Mouse (Mus musculus): ENCODE measurements at regions not wholly inside any gene's neighbourhood (a gene's known extent, or its start where the extent isn't known, plus 50 kb on each side); places are given as distances from the start of the nearest gene placed in this dataset.
"Not testable (repeated sequence)": the region's sequence is repeated elsewhere in the genome, so short reads cannot be mapped to it uniquely, and the experiment has no call there.

GRCm38 (mm10) chr10:96374293-96375069 lies 238.1 kb downstream of the Gm5426 start:
- no peak for DNase-seq

- DNase-seq: no peak
Measured at GRCm38 (mm10) chr10:96375070-96375447, 238.7 kb downstream of the Gm5426 start.

- no peak for DNase-seq
Measured at GRCm38 (mm10) chr10:96377549-96377948, 239.3 kb upstream of the Btg1 start.

DNA sequence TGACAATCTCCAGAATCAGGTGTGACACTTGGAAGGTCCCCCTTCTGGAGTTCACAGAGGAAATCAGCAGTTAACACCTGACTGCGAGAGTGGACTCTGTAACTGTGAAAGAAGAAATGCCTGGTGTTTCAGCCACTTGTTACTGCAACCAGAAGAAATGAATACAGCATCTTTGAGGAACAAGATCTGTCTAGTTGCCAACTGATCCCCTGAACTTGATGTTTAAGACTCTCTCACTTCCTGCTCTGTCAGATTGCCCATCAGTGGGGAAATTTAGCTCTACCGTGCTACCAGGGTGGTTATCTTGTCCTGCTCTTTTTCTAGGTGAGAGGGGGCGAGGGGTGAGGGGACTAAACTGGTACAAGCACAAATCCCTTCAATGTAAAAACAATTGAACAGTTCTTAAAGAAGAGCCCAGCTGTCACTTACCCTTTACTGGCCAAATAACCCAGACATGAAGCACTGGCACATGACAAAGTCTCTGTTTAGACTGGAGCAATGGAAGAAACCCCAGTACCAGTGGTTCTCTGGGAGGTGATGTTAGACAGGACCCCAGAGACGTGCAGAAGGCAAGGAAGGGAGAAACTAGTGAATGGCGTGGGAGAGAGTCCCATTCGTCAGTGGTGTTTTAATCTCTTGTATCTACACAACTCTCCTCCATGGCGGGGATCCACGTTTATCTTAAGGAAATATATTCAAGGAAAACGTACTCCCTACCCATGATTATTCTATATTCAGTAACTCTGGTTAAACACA lies 237.6 kb upstream of the Btg1 start:
- DNase-seq: no peak

GRCm38 (mm10) chr10:96381664-96382063 lies 235.1 kb upstream of the Btg1 start:
- DNase-seq: no peak

DNA sequence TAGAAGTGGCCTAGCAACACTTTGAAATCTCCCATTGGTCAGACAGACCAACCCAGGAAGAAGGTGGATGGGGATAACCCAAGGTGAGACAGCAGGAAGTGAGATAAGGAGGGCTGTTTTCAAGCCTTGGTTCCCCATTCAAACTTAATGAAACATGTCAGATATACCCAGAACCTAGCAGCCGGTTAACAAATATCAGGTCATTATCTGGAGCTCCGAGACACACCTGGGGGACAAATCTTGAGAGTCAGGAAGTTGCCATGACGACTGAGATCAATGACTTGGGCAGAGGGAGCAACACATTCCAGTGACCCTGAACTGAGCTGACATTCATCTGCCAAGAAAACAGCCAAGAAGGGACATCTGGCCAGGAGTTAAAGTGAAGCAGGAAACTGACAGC lies 225.1 kb upstream of the Btg1 start:
- DNase-seq: no peak

GRCm38 (mm10) chr10:96392836-96393235 lies 224.0 kb upstream of the Btg1 start:
- DNase-seq: no peak

DNA sequence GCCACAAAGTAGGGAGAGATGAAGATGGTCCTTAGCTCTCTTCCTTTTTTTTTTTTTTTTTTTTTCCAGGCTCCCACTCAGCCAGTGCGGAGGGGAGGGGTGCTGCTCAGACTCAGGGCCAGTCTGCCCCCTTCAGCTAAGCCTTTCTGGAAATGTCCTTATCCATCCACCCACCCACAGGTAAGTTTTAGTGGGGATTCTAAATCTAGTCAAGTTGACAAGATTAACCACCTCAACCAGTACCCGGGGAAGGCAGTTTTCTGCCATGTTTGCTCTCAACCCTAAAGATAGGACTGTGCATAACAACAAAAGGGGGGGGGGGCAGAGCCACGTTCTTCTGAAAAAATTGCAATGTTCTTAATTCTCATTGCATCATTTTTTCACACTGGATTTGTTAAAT lies 222.6 kb upstream of the Btg1 start:
- DNase-seq: no peak

GRCm38 (mm10) chr10:96395017-96395416 lies 221.8 kb upstream of the Btg1 start:
- no peak for DNase-seq

DNA sequence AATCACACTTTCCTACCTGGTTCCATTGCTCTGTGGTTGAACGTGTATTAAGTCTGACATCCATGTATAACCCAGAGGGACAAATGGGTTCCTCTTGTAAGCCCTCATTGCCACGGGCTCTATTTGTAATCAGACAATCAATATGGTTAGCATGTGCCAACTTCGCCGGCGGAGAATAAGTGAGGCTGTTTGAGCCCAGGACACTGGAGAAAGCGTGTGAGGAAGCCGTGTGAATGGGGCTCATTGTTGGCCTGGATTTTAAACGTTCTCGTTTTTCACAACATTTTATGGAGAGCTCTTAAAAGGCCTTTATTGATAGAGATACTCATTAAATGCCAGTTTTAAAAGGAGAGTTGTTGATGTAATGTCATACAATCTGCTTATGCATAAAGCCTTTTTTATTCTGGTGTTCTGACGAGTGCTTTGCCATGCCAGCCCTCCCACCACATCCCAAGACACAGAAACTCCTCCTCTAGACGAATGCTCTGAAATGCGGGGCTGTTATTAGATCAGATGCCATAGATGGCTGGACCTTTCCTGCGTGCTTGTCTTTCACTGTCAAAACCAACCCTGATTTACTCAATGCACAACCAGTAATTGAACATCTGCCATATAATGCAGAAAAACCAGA lies 218.8 kb upstream of the Btg1 start:
- no peak for DNase-seq

DNA sequence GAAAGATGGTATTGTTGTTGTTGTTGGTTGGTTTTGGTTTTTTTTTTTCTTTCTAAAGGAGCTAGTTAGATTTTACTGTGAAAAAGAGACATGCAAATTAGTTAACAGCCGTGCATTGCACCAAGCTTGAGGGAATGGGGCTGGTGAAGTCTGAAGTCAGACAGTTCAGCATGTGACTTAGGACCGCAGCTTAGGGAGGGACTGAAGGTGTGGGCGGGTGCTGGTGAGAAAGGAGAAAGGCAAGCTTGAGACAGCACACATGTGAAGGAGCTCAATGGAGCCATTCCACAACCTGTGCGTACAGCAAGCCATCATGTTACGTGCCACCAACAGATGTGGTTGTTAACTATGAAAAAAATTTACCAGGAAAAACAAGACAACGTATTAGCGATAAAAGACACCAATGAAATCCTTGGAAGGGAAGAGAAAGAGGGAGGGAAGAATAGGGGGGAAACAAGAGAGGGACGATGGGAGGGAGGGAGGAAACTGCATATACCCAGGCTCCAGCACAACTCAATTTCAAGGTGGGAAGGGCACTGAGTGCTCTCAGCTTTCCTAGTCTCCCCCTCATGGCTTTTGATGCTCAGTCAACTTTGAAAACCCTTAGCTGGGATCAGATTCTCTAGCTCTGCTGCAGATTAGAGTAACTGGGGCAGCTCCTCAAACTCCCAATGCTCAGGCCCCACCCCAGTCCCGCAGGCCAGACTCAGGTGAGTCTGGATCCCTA lies 218.1 kb upstream of the Btg1 start:
- no peak for DNase-seq

DNA sequence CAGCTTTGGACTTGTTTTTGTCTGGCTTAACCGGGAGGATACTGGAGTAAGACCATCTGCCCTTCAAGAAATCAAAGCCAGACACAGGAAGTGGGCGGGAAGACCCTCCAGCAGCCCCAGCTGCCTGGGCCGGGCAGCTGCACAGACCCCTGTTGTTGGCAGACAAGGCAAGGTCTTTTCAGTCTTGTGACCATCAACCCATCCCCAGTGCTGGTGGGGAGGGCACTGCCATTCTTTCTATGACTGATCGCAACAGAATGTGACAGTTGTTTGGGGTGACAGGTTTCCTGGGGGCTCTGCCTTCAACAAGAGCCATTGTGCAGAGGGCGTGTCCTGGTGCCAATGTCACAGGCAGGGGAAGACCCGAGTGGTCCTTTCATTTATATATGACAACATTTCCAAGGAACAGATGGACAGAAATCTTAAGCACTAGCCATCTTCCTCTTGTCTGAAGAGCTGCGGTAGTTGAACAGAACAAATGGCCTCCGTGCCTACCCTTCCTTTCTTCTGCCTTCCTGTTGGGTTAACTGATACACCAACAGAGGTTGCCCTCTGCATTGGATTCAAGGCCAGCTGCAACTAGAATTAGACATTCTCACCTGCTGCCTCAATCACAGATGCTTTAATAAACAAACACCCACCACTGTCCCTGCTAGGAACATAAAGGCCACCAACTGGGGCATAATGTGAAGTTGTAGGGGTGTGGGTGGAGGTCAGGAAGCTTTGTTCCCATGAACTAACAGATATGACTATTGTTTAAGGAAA lies 217.0 kb upstream of the Btg1 start:
- no peak for DNase-seq

DNA sequence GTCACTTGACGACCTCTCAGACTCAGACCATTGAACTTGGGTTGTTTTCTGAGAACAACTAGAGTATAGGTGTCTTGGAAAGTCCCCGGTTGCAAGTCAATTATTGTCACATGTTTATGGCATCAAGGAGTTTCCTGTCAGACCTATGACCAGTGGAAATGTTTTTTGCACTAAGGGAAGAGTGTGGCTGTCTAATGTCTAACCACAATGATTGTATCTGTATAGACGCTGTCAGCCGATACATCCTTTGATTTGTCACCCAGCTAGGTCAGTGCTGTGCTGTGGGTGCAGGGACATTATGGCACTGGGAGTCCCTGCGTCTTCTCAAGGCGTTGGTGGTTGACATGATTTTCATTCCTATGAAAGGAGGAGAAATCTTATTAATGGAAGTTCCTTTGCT lies 216.0 kb upstream of the Btg1 start:
- DNase-seq: no peak

DNA sequence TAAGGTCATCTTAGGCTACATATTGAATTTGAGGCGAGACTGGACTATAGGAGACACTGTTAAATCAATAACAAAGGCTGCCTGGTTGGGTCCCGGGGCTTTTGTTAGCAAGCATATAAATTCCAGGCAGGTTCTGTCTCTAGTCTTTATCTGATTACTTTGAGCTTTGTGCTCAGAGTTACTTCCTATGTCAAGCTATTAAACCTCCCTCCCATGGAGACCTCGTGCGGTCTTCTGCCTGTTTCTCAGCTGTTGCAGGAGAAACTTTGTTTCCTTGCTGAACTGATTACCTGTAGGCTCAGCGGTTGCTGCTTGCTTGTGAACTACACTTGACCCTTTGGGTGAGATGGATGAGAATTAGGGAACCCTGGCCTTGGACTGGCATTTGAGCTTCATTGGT lies 210.5 kb upstream of the Btg1 start:
- no peak for DNase-seq

GRCm38 (mm10) chr10:96407846-96408245 lies 209.0 kb upstream of the Btg1 start:
- no peak for DNase-seq

- DNase-seq: no peak
Measured at GRCm38 (mm10) chr10:96408250-96408649, 208.6 kb upstream of the Btg1 start.

DNA sequence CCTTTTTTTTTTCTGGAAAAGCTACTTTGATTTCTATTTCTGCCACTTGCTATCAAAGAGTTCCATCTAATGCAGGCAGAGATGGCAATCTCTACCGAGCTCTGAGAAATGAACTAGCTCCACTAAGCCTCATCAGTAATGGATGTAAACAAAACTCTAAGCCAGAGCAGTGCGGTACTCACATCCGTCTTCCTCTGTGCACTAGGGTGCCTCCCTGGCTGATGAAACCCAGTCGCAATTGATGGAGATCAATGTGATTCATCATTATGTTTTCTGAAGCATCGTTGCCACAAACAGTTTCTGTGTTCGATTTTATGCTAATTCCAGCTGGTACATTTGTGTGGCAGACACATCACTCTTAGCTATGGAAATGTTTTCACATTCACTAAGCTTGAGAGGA lies 206.8 kb upstream of the Btg1 start:
- no peak for DNase-seq

GRCm38 (mm10) chr10:96414807-96415206 lies 202.0 kb upstream of the Btg1 start:
- DNase-seq: no peak

DNA sequence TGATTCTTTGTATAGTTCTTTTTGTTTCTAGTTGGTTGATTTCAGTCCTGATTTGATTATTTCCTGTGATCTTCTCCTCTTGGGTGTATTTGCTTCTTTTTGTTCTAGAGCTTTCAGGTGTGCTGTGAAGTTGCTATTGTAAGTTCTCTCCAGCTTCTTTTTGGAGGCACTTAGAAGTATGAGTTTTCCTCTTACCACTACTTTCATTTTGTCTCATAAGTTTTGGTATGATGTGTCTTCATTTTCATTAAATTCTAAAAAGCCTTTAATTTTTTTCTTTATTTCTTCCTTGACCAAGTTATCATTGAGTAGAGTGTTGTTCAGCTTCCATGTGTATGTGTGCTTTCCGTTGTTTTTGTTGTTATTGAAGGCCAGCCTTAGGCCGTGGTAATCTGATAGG lies 195.3 kb upstream of the Btg1 start:
- not testable (repeated sequence) for DNase-seq

DNA sequence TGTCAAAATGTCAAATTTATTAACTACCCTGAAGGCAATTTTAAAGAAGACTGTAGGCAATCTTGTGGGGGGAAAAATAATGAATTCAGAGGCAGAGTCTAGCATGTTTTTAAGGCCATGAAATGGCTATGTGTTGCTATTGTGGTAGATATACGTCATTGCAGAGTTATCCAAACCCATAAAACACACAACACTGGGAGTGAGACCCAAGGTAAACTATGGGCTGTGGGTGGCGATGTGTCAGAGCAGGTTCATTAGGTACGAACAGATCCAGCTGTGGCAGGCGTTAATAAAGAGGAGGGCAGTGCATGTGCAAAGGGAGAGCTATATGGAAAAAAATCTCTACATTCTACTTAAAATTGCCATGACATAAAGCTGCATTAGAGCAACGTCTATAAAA lies 189.4 kb upstream of the Btg1 start:
- no peak for DNase-seq

DNA sequence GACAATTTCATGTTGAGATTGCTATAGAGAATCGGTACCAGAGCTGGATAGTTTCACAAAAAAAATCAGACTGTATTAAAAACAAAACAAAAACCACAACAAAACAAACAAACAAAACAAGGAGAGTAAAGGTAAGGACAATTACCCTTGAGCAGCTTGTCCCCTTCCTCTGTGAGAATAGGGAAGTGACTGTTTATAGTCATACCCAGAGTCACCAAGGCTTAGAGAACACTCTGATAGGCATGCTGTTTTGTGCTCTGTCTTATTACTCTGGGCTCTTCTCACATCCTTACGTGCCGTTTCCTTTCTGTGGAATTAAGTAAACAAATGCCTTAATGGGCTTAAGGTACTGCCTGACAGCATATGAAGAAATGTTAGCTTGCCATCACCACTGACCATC lies 186.7 kb upstream of the Btg1 start:
- no peak for DNase-seq

- DNase-seq: no peak
Measured at GRCm38 (mm10) chr10:96435109-96435508, 181.7 kb upstream of the Btg1 start.

All from cerebellum, adult 9-10 months (tissue).